Mouse (Mus musculus): ENCODE measurements around the gene Krtap19-1.

DNA sequence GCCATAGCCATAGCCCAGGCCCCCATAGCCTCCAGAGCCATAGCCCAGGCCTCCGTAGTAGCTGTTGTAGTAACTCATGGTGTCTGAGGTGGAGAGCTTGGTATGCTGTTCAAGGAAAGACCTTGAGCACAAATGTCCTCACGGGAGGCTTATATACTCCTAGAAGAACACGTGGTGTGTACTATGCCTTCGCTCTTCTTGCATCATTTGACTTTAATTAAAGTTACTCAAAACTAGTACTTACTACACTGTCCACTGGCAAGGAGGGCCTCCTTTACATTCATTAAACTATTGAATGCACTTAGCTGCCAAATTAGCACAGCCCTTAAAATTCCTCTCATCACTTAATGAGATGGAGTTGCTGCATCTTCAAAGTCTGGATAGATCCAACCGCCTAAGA is 15.8 kb upstream of the Krtap19-1 start, which contains the start of gene Krtap19-4:
- TF ChIP-seq ZC3H11A (IDR thresholded peaks at IDR 0.05; ENCODE audit: borderline replicate concordance, low read depth, low read length): no peak
- TF ChIP-seq HCFC1 (IDR thresholded peaks at IDR 0.05; ENCODE audit: borderline replicate concordance, insufficient read depth, low read length): no peak
- no peak for TF ChIP-seq MAFK (IDR thresholded peaks at IDR 0.05; ENCODE audit: insufficient read depth, low read depth, low read length)
- no peak for TF ChIP-seq CHD2 (IDR thresholded peaks at IDR 0.05; ENCODE audit: low read depth, low read length)
